Mouse (Mus musculus) myocyte (in vitro differentiated cells): ENCODE measurements around the gene Olfr786. TPM values are rescaled to one million over a fixed set of nuclear protein-coding genes. Genes with fewer than 3 reads are reported as not detected.

Source experiments
- polyA plus RNA-seq: library from polyadenylated mRNA; unstranded; fragments of >200 nt; fragmentation: generic; extraction: Trizol; gene quantifications from one replicate; pipeline ENCODE4 v1.2.1, GENCODE M21; 2012; ENCODE audit warnings: missing spikeins

Olfr786 gene
- polyA plus RNA-seq, 1 experiment, result not detected

Other genes starting within 250 kb of the Olfr786 start
- not detected for gene Olfr772, start 249.4 kb upstream of the Olfr786 start, polyA plus RNA-seq
- gene Olfr773, start 239.9 kb upstream of the Olfr786 start, polyA plus RNA-seq, result not detected
- gene Olfr774, start 191.1 kb upstream of the Olfr786 start, polyA plus RNA-seq, result not detected
- gene Olfr775, start 178.9 kb upstream of the Olfr786 start, polyA plus RNA-seq, result not detected
- not detected for gene Olfr776, start 168.2 kb upstream of the Olfr786 start, polyA plus RNA-seq
- gene Olfr777, start 155.8 kb upstream of the Olfr786 start, polyA plus RNA-seq, result not detected
- gene Olfr780, start 109.2 kb upstream of the Olfr786 start, polyA plus RNA-seq, result not detected
- gene Olfr781, start 98.5 kb upstream of the Olfr786 start, polyA plus RNA-seq, result not detected
- gene Olfr782, start 78.5 kb upstream of the Olfr786 start, polyA plus RNA-seq, result not detected
- 0.02 TPM for gene Olfr784, start 43.2 kb upstream of the Olfr786 start, polyA plus RNA-seq
- gene Olfr785, start 21.9 kb upstream of the Olfr786 start, polyA plus RNA-seq, result not detected
- gene Olfr787, start 34.6 kb downstream of the Olfr786 start, polyA plus RNA-seq, result not detected
- gene Olfr788, start 43.7 kb downstream of the Olfr786 start, polyA plus RNA-seq, result not detected
- gene Olfr789, start 57.4 kb downstream of the Olfr786 start, polyA plus RNA-seq, result not detected
- not detected for gene Olfr790, start 71.2 kb downstream of the Olfr786 start, polyA plus RNA-seq
- gene Olfr791, start 94.5 kb downstream of the Olfr786 start, polyA plus RNA-seq, result not detected
- not detected for gene Olfr792, start 111.9 kb downstream of the Olfr786 start, polyA plus RNA-seq
- not detected for gene Olfr794, start 140.3 kb downstream of the Olfr786 start, polyA plus RNA-seq
- gene Olfr796, start 185.3 kb downstream of the Olfr786 start, polyA plus RNA-seq, result not detected
- not detected for gene Olfr798, start 200.6 kb downstream of the Olfr786 start, polyA plus RNA-seq
- gene Olfr799, start 210.2 kb downstream of the Olfr786 start, polyA plus RNA-seq, result not detected
- not detected for gene Olfr800, start 230.4 kb downstream of the Olfr786 start, polyA plus RNA-seq
- not detected for gene Olfr801, start 246.6 kb downstream of the Olfr786 start, polyA plus RNA-seq